Mouse (Mus musculus) cerebellum, adult 9-10 months (tissue): ENCODE measurements at regions not wholly inside any gene's neighbourhood (a gene's known extent, or its start where the extent isn't known, plus 50 kb on each side); places are given as distances from the start of the nearest gene placed in this dataset.
"Not testable (repeated sequence)": the region's sequence is repeated elsewhere in the genome, so short reads cannot be mapped to it uniquely, and the experiment has no call there.

ENCODE experiments used
- DNase-seq: peaks from one replicate; pipeline ENCODE4 v3.0.0; 2022

DNA sequence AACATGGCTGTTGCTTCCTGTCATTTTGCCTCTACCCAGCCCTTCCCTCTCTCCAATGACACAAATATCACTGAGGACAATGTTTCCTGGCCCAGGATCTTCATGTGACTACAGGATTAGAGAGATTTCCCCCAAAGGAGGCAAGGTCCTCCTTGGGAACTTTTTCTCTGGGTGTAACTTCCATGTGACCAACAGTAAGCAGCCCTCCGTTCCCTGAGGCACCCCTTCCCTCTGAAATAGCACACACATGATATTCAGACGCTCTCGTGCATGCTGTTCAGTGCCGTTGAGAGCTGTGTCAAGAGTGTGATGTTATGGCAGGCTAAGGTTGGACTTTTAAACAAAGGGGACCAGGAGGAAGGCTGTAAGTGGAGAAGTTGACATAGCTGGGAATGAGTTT lies 169.2 kb upstream of the Otx2 start:
- DNase-seq = no peak

- no peak for DNase-seq
Measured at GRCm38 (mm10) chr14:48841278-48841677, 167.7 kb upstream of the Otx2 start.

DNA sequence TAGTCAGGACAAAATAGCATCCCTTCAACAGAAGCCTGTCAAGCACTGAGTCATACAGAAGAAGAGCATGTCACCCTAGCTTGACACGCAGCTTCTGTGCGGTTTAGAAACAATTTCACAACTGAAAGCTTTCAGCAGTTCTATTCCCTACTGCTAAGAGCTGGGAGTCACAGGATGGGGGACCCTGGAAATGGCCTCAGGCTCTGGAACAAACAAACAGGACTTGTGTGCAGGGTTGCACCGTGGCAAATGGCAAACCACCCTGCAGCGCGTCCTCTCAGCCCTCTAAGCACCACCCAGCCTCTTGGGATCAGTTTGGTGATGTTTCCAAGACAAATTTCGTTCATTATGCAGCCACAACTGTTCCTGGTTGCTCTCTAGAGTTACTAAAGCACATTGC lies 163.6 kb upstream of the Otx2 start:
- no peak for DNase-seq

DNA sequence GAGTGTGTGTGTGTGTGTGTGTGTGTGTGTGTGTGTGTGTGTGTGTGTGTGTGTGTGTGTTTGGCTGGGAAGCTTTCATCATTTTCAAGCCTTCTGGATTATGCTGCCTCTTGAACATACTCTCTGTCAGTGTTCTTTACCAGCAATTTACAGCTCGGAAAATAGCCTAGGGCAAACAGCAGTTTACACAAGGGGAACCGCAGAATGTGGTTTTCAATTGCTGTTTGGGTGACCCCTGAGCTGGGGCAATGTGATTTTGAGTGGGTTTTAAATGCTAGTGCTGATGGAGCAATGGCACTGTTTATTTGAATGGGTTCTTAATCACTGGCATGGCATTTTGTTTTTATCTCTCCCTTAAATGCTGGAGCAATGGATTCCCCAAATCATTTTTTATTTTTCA lies 162.5 kb upstream of the Otx2 start:
- DNase-seq = no peak

DNA sequence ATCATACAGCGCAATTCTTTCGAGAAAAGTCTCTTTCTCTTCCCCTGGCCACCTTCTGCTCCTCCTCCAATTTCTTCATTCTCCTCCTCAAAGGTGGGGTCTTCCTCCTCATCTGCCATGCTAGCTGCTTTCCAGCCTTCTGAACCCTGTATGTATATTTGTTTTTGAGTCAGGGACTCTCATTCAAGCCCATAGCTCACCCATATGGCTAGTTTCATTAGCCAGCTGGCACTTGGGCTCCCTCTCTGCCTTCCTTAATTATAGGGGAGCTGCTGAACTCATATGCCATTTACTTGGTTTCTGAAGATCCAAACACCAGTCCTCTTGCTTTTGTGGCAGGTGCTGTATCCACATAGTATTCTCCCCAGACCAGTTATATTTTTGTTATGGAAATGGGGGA lies 160.8 kb upstream of the Otx2 start:
- no peak for DNase-seq

DNA sequence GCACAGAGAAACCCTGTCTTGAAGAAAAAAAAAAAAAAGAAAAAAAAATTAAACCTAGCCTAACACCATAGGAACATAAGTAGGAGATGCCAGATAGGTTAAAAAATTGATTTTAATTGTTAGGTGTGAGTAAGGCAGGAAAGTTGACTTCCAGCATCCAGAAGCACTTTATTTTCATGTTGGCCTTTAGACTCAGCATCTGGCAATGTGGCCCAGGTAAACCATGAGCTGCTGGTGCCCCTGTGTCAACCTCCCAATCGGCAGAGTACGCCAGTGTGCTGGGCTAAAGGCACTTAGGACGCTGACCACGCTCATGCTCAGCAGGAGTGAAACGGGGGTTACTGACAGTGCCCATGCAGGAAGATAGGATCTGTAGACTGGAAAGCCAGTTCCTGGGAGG lies 152.8 kb upstream of the Otx2 start:
- no peak for DNase-seq

DNA sequence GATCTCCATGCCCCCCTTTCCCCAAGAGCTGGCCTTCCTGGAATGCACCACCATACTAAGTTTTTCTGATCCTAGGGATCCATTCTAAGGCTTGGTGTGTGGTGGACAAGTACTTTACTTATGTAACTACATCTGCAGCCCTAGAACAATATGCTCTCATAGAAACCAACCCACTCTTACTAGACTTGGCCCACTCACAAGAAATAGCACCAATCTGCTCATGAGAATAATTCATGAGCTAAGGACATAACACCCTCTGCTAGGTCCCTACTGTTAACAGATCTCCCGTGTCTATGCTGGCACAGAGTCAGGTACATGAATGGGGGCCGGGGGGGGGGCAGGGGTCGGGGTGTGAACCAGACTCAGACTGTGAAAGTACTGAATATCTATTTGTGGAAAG lies 150.8 kb upstream of the Otx2 start:
- no peak for DNase-seq

DNA sequence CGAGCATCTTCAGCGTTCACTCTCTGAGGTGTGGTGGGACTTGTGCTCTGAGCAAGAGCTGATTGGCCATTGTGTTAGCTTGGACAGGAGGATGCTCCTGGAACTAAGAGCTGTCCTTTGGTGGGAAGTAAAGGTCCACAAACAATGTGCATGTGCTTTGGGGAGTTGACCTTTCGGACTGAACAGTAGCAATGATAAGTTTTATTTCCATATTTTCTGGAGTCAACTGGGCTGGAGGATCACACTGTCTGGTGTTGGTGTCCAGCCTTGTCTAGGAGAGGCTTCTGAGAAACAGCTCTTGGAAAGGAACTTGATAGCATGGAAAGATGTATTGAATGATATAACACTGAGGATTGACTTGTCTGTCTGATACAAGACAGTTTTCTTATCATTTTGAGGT lies 142.3 kb upstream of the Otx2 start:
- no peak for DNase-seq

GRCm38 (mm10) chr14:48815231-48815728 lies 141.7 kb upstream of the Otx2 start:
- no peak for DNase-seq

GRCm38 (mm10) chr14:48812741-48813495 lies 139.3 kb upstream of the Otx2 start:
- DNase-seq = no peak

- DNase-seq = no peak
Measured at GRCm38 (mm10) chr14:48804098-48804497, 130.5 kb upstream of the Otx2 start.

DNA sequence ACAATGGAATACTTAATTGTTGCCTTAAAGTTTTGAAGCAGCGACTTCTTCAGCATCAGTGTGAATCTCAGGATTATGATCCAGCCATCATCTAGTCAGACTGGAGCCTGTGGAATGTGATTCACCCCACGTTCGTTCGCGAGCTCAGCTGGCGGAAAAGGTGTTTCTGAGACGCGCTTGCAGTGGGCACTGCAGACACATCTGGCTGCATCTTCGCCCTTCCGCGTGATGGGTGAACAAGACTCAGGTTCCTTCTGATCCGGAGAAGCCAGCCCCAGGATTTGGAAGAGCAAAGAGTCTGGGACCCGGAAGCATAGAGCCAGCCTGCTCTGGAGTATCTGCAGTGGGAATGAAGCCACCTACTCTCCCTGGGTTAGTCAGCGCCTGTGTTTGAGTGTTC lies 127.7 kb upstream of the Otx2 start:
- no peak for DNase-seq

- no peak for DNase-seq
Measured at GRCm38 (mm10) chr14:48800857-48801256, 127.2 kb upstream of the Otx2 start.

DNA sequence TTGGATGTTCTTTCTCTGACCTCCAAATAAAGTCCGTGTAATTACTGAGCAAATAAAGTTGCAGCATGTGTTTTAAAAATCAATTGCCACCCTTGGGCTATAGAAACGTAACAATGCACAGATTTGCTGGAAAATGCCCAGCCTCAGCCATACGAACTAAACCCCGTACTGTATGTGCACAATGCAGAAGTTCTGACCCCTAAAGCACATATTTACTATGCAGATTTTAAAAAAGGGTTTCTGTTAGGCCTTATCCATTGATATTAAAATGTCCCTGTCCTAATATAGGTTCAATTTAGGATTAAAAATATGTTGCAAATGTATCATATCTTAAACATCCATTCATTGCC lies 126.5 kb upstream of the Otx2 start:
- no peak for DNase-seq

GRCm38 (mm10) chr14:48799442-48800099 lies 126.0 kb upstream of the Otx2 start:
- DNase-seq = no peak

DNA sequence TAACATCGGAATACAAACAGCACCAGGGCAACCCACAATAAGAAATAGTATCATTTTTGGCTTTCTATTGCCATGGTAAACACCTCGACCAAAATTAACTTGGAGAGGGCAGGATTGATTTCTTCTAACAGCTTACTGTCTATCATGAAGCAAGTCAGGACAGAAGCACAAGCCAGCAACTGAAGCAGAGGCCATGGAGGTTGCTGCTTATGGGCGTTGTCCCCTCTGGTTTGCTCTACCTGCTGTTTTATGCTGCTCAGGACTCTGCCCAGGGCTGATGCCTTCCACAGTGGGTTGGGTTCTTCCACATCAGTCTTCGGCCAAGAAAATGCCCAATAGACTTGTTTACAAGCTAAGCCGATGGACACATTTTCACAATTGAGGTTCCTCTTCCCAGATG lies 117.9 kb upstream of the Otx2 start:
- no peak for DNase-seq

GRCm38 (mm10) chr14:48779327-48779726 lies 105.7 kb upstream of the Otx2 start:
- no peak for DNase-seq

GRCm38 (mm10) chr14:48770832-48771231 lies 97.2 kb upstream of the Otx2 start:
- no peak for DNase-seq

- no peak for DNase-seq
Measured at GRCm38 (mm10) chr14:48762691-48763090, 89.1 kb upstream of the Otx2 start.

GRCm38 (mm10) chr14:48761002-48761648 lies 87.5 kb upstream of the Otx2 start:
- no peak for DNase-seq

GRCm38 (mm10) chr14:48755096-48755495 lies 81.5 kb upstream of the Otx2 start:
- not testable (repeated sequence) for DNase-seq

- no peak for DNase-seq
Measured at GRCm38 (mm10) chr14:48754080-48754720, 80.6 kb upstream of the Otx2 start.

DNA sequence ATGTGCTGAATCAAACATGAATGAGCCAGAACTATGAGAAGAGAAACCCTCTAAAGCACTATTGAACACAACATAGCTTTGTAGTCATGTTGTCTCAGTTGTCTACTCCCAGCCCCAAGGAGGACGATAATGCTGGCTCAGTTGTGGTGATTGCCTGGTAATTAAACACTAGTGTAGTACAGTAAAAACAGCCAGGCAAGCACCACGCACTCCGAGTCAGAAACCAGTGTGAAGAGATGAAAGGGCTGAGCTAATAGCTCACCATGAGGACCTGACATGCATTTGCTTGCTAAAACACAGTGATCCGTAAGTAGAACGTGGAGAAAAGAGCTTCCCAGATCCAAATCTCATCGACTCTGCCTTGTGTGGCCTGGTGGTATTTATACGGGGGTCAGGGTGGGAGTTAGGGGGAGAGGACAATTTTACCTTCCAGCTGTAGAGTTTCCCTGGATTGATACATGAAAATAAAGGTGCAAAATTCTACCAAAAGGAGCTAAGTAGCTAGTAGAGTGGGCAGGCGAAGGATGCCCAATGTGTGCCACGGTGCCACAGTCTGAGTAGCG lies 80.0 kb upstream of the Otx2 start:
- DNase-seq = no peak
